Mouse (Mus musculus) left cerebral cortex, postnatal 10 days (tissue): Measurements from ENCODE around the gene Cacna1e. TPM values are rescaled to one million over a fixed set of nuclear protein-coding genes. Genes with fewer than 3 reads are reported as not detected.

Source experiments
- DNase-seq, 2 experiments: peaks; one replicate each; pipeline ENCODE4 v3.0.0; 2021 to 2022; ENCODE audit warnings: low spot score in 2 of 2, mixed read lengths in 1 of 2; ENCODE audit errors: extremely low spot score in 1 of 2
- intact Hi-C: fragments of 180-260 bp; cut with DNase I; formaldehyde crosslinking; loops from one replicate; pipeline ENCODE4 v1.15.1; 2025
- total RNA-seq, 2 experiments: library from RNA; stranded (reverse); gene quantifications; 2 replicates each; pipeline ENCODE4 v1.2.3; 2021

Gene Cacna1e
- total RNA-seq, 2 experiments from 2014 or later, result 141 TPM

GRCm38 (mm10) chr1:154794518-154794951 lies 89.8 kb downstream of the Cacna1e start:
- DNase-seq, result no peak
- intact Hi-C loops, result no loop called here

GRCm38 (mm10) chr1:154791544-154792174 lies 92.6 kb downstream of the Cacna1e start:
- DNase-seq, result peak; percentile 35 to 49
- intact Hi-C loops, result no loop called here

DNA sequence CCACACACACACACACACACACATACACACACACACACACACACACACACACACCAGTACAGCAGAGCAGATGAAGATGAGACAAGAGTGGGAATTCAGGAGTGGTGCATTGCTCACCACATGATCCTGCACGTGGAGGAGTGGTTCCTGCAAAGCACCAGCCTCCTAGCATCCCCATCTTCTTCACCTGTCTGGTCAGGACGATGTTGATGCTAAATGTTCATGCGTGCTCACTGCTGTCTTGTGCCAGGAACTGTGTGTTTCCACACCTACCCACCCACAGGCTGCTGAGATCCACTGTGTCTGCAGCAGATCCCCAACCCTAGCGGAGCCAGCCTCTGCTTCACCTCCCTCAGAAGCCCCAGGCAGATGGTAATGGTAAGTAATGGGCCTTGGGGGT lies 95.8 kb downstream of the Cacna1e start:
- intact Hi-C loops, result loop anchor here (1.0 to 10.0 kb wide), 3 partner anchors 218 to 506 kb away; no protein-coding TSS in a partner anchor
- DNase-seq, result no peak

GRCm38 (mm10) chr1:154788069-154788468 lies 96.2 kb downstream of the Cacna1e start:
- intact Hi-C loops, result loop anchor here (1.0 to 10.0 kb wide), 3 partner anchors 218 to 506 kb away; no protein-coding TSS in a partner anchor
- peak; percentile 77 to 81 for DNase-seq

GRCm38 (mm10) chr1:154787418-154787817 lies 96.9 kb downstream of the Cacna1e start:
- no peak for DNase-seq
- intact Hi-C loops, result loop anchor here (5.0 to 10.0 kb wide), 2 partner anchors 437 to 505 kb away; no protein-coding TSS in a partner anchor

GRCm38 (mm10) chr1:154786243-154786669 lies 98.0 kb downstream of the Cacna1e start:
- intact Hi-C loops, result loop anchor here (5.0 to 10.0 kb wide), 2 partner anchors 439 to 504 kb away; no protein-coding TSS in a partner anchor
- peak; percentile 79 to 82 for DNase-seq

- intact Hi-C loops, result loop anchor here (5.0 to 10.0 kb wide), 2 partner anchors 440 to 503 kb away; no protein-coding TSS in a partner anchor
- DNase-seq, result no peak
Measured at GRCm38 (mm10) chr1:154784862-154785261, 99.4 kb downstream of the Cacna1e start.

- intact Hi-C loops, result loop anchor here (10.0 kb wide), 1 partner anchor 441 kb away; no protein-coding TSS in a partner anchor
- DNase-seq, result no peak
Measured at GRCm38 (mm10) chr1:154783521-154783920, 100.8 kb downstream of the Cacna1e start.

DNA sequence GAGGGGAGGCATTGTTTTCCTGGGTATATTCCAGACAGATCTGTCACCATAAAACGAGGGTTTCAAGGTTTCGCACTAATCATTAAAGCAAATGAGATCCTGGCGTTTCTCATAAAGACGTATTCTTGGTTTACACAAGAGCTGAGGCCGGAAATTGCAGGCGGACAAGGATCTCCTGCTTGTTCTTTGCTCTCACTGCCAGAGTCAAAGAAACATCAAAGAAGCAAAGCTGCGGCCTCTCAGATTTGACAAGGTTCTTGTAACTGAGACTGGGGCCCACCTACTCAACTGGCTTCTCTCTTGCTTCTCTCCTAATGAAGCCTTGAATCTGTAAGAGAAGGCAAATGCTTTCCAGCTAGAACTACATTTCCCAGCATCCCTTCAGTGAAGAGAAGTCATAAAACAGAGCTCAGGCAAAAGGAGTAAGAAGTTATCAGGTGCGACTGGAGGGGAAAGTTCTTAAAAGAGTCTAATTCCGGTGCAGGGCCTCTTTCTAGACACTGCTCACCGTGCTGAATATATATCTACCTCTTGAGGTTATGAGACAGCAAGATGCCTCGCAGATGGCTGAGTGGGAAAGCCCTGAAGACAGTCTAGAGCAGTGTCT lies 104.3 kb downstream of the Cacna1e start:
- intact Hi-C loops, result loop anchor here (10.0 kb wide), 1 partner anchor 445 kb away; no protein-coding TSS in a partner anchor
- no peak for DNase-seq

- no peak for DNase-seq
- intact Hi-C loops, result no loop called here
Measured at GRCm38 (mm10) chr1:154776344-154776743, 108.0 kb downstream of the Cacna1e start.

DNA sequence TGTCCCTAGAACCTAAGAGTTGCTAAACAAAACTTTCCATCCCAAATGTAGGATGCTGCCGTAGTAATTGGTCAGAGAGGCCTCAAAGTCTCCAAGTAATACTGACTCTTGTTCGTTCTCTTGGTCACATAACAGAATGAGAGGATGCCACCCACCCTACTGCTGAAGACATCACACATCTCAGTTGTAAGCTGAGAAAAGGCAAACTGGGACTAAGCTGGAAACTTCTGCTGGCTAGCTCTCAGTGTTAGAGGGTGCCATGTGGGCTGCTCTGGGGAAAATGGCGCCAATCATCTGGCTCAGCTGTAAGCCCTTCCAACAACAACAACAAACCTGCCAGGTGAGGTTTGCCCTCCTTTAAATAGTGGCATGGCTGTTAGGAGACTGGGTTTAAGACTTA lies 109.8 kb downstream of the Cacna1e start:
- DNase-seq, result no peak
- intact Hi-C loops, result no loop called here

- intact Hi-C loops, result no loop called here
- no peak for DNase-seq
Measured at GRCm38 (mm10) chr1:154771111-154771510, 113.2 kb downstream of the Cacna1e start.

GRCm38 (mm10) chr1:154770542-154770941 lies 113.8 kb downstream of the Cacna1e start:
- DNase-seq, result no peak
- intact Hi-C loops, result no loop called here

- no peak for DNase-seq
- intact Hi-C loops, result no loop called here
Measured at GRCm38 (mm10) chr1:154763132-154763531, 121.2 kb downstream of the Cacna1e start.

- no peak for DNase-seq
- intact Hi-C loops, result no loop called here
Measured at GRCm38 (mm10) chr1:154752081-154752480, 132.2 kb downstream of the Cacna1e start.

DNA sequence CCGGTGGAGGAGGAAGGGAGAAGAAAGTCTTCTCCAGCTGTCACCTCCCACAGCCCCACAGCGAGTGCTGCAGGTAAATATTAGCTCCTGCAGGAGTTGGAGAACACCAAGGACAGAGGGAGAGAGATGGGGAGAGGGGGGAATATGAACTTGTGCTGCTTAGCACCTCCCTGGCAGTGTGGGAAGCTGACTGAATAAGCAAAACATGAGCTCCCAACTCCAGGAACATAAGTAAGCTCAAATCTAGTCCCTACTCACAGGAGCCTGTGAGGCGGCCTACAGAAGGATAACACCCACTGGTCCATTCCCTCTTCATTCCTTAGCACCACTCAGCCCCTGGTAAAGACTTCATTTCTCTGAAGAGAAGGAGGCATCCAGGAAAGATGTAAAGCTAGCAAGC lies 135.8 kb downstream of the Cacna1e start:
- intact Hi-C loops, result no loop called here

GRCm38 (mm10) chr1:154745241-154745640 lies 139.1 kb downstream of the Cacna1e start:
- no peak for DNase-seq
- intact Hi-C loops, result no loop called here

More for the DNA sequence above, 135.8 kb downstream of the Cacna1e start:
- DNase-seq, result no peak

DNA sequence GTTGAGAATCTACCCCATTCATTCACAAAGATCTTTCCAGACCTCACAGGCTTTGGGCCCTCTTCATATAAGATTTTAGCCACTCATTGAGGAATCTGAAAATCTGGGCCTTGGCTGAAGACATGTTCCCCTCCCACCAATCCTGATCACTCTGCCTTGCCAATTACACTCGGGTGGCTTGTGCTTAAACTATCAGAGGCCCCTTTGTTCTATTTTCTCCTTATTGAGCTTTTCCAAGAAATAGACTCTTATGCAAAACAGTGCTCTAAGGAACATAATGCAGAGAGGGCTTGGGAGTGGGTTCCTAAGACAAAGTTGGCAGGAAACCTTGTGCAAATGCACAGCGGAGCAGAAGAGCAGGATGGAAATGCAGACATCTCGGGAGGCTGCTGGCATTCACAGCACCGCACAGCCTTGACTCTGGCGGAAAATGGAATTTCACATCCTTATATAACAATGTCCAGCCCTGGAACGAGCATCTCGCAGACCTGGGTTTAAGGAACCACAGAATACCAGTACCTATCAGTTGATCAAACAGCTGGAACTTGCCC lies 153.8 kb downstream of the Cacna1e start:
- DNase-seq, result no peak
- intact Hi-C loops, result no loop called here

GRCm38 (mm10) chr1:154729269-154729980 lies 154.9 kb downstream of the Cacna1e start:
- DNase-seq, result peak; percentile 83 to 85
- intact Hi-C loops, result loop anchor here (2.0 to 10.0 kb wide), 7 partner anchors 117 to 832 kb away; partner anchors contain the start of gene Glul
